Mouse (Mus musculus) skeletal muscle tissue, postnatal 0 days (tissue): ENCODE data around the gene Fam151b. TPM values are rescaled to one million over a fixed set of nuclear protein-coding genes. Genes with fewer than 3 reads are reported as not detected.

Experiments used
- polyA plus RNA-seq: library from polyadenylated mRNA; unstranded; fragments of >200 nt; fragmentation: Nextera tagmentation; extraction: Ambion mirVana; gene quantifications from 2 replicates; pipeline ENCODE4 v1.2.1, GENCODE M21; 2015

Fam151b gene
- 0.21 and 0.33 TPM in 2 replicates for polyA plus RNA-seq

DNA sequence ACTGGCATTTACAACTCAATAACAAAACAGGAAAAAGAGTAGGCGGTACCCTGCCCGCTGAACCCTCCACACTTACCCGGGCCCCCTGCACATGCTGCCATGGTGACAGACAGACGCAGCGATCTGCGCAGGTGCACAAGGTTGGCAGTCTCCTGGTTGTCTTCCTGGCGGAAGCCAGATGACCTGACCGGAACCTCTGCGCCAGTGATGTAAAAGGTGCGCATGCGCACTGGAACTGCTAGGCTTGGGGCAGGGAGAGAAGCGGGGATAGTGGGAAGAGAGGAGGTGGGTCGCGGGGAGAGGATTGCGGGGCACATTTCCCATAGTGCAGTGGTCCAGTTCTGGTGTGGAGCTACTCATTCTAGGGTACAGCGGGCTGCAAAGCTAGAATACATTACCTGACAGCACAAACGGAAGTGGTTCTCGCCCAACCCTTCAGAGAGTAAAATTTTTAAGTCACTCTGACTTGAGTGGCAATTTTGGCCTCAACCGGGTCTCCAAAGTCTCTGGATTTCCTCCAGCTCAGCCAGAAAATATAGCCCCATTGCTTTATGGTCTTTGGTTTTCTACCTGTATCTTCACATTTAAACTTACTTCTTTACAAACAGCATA lies at the start of gene Fam151b:
Gene Fam151b, minus strand, starts transcription at position 164 of the 612 bp plus-strand sequence.

DNA sequence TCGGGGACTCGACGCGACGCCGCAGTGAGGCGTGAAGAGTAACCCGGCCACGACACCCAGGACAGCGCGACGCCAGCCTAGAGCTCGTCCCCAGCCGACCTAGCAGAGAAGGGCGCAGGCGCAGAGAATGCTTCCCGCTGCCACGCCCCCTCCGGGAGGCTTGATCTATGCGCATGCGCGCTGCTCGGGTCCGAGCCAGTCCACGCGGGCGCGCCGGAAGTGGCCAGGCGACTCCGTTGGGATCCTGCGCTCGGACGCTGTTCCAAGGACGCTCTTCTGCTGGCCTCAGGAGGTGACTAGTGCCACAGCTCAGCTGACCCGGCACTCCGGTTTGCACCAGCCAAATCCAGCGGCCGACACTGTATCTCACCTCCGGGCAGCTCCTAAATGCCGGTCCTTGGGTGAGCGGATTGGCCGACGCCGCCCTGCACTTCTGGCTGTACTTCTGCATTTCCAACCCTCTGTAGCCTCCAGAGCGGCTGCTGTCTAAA lies 47.0 kb upstream of the Fam151b start, which contains the start of gene Zfyve16:
Gene Zfyve16, minus strand, starts transcription at position 148 of the 491 bp plus-strand sequence.

DNA sequence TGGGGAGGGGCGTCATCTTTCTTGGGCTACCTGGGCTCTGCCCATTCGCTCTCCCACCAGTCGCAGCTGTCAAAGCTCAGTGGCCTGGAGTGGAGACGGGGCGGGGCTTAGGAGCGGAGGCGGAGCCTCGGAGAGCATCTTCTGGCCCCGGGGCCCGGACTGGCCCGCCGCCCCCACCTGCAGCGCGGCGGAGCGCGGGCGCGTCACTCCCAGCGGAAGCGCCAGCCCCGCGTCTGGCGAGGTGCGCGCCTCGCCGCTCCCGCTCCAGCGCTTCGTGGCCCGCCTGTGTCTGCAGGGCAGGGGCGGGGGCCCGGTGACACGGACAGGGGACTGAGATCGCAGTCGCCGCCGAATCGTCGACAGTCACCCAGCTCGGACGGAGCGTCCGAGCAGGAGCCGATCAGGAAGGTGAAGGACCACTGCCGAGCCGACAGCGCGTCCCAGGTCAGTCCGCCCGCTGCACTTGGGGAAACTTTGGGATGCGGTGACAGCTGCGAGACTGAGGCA lies 58.0 kb downstream of the Fam151b start, which contains the start of gene Ankrd34b:
Gene Ankrd34b, plus strand, starts transcription at position 139 of the 507 bp plus-strand sequence.

Other genes starting within 250 kb of the Fam151b start
- 0.39 and 0.44 TPM in 2 replicates for gene Gm20379, start 178.0 kb downstream of the Fam151b start, polyA plus RNA-seq
- gene Dhfr, start 129.3 kb downstream of the Fam151b start, polyA plus RNA-seq, result 3.3 and 4.1 TPM in 2 replicates
- gene Msh3, start 129.0 kb downstream of the Fam151b start, polyA plus RNA-seq, result 9.2 and 9.5 TPM in 2 replicates
- 0.04 TPM in 1 of 2 replicates, not detected in the other for gene Ankrd34b, start 58.1 kb downstream of the Fam151b start, polyA plus RNA-seq
- 5.3 and 5.9 TPM in 2 replicates for gene Zfyve16, start 46.9 kb upstream of the Fam151b start, polyA plus RNA-seq
- gene Spz1, start 92.2 kb upstream of the Fam151b start, polyA plus RNA-seq, result not detected in 2 replicates
- gene Serinc5, start 127.1 kb upstream of the Fam151b start, polyA plus RNA-seq, result 10.0 and 11.7 TPM in 2 replicates